Mouse (Mus musculus) right cerebral cortex, postnatal 14 days (tissue): ENCODE results near the gene Fam76a.
A peak's percentile ranks its signal among the peaks of the same experiment; 100 is the strongest.

Experiments used
- DNase-seq: peaks from one replicate; pipeline ENCODE4 v3.0.0; 2022

The Fam76a gene

GRCm38 (mm10) chr4:132922558-132923008 lies at the start of gene Fam76a:
Fam76a (minus strand) TSS chr4:132922558.
- DNase-seq: peak; percentile 100

GRCm38 (mm10) chr4:132972101-132972500 lies 49.7 kb upstream of the Fam76a start:
- DNase-seq: no peak

GRCm38 (mm10) chr4:132971601-132972000 lies 49.2 kb upstream of the Fam76a start:
- no peak for DNase-seq

- DNase-seq: no peak
Measured at GRCm38 (mm10) chr4:132968105-132968938, 46.0 kb upstream of the Fam76a start.

- no peak for DNase-seq
Measured at GRCm38 (mm10) chr4:132964473-132964872, 42.1 kb upstream of the Fam76a start.

- no peak for DNase-seq
Measured at GRCm38 (mm10) chr4:132964064-132964463, 41.7 kb upstream of the Fam76a start.

- no peak for DNase-seq
Measured at GRCm38 (mm10) chr4:132963436-132963835, 41.1 kb upstream of the Fam76a start.

- DNase-seq: no peak
Measured at GRCm38 (mm10) chr4:132962628-132963027, 40.3 kb upstream of the Fam76a start.

GRCm38 (mm10) chr4:132961866-132962265 lies 39.5 kb upstream of the Fam76a start:
- DNase-seq: no peak

- DNase-seq: no peak
Measured at GRCm38 (mm10) chr4:132960864-132961639, 38.7 kb upstream of the Fam76a start.

GRCm38 (mm10) chr4:132960313-132960712 lies 38.0 kb upstream of the Fam76a start:
- DNase-seq: no peak

- no peak for DNase-seq
Measured at GRCm38 (mm10) chr4:132959679-132960045, 37.3 kb upstream of the Fam76a start.

- no peak for DNase-seq
Measured at GRCm38 (mm10) chr4:132958741-132959678, 36.7 kb upstream of the Fam76a start.

- no peak for DNase-seq
Measured at GRCm38 (mm10) chr4:132955395-132955791, 33.0 kb upstream of the Fam76a start.

GRCm38 (mm10) chr4:132954530-132955394 lies 32.4 kb upstream of the Fam76a start:
- DNase-seq: no peak

GRCm38 (mm10) chr4:132950999-132951398 lies 28.6 kb upstream of the Fam76a start:
- no peak for DNase-seq

- no peak for DNase-seq
Measured at GRCm38 (mm10) chr4:132949882-132950532, 27.6 kb upstream of the Fam76a start.

- peak; percentile 49 for DNase-seq
Measured at GRCm38 (mm10) chr4:132946047-132947001, 24.0 kb upstream of the Fam76a start.

GRCm38 (mm10) chr4:132945261-132946046 lies 23.1 kb upstream of the Fam76a start:
- DNase-seq: peak; percentile 81
